Mouse (Mus musculus) thymus, postnatal 14 days (tissue): ENCODE results near the gene Polg2.

Source experiments
- DNase-seq: peaks from one replicate; pipeline ENCODE4 v3.0.0; 2021

Gene Polg2

DNA sequence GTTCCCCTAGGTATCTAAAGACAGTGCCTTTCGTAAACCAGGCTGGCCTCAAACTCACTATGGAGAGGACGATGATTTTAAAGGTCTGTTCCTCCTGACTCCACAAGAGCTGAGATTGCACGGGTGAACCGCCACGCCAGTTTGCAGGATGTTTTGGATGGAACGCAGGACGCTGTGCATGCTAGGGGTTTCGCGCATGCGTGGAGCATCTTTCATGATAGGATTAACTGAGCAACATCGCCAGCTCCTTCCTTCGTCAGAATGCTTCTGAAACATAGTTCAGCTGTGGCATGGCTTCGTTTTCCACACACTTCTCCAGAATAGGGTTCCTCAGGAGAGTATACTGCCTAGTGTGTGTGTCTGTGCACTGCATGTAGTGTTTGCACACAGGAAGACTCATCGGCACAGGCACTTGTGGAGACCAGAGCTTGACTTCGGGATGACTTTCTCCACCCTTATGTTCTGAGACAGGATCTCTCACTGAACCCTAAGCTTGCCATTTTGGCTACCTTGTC, 55.7 kb downstream of the Polg2 start:
- peak; percentile 23 for DNase-seq

DNA sequence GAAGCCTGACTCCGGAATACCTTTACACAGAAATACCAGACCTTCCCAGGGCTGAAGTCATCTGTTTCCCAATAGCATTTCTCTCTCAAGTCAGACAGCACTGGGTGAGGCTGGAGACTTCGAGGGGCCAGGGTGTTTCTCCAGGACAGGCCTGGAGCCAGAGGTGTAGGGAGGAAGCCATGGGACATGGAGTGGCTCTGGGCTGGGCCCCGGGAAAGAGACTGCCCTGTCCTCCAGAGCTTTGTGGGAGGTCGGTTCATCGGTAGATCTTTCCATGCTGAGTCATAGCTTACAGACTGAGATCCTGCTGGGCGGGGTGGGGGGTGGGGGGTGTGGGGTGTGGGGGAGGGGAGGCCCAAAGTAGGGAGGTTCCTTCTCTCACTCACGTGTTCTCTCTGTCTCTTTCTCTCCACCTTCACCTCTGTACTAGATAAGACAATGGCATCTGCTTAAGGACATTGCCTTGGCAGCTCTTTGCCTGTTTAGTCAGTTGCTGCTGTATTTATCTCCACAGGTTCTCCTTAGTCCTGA, 56.4 kb downstream of the Polg2 start:
- no peak for DNase-seq

DNA sequence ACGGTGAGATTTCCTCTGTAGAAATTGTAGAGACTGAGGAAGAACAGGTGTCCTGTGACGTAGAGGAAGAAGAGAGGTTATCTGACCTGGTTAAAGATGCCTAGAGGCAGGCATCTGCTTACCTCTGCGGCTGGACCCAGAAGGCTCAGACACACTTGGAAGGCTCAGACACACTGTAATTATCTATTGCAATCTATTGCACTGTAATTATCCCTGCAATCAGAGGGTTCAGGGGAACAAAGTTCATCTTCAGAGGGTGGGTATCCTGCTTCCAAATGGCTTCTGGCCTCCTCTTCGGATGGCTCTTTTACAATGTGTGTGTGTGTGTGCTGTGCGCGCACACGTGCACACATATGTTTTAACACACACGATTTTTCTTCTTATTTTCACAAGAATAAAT, 59.0 kb downstream of the Polg2 start:
- no peak for DNase-seq
